Mouse (Mus musculus): ENCODE data around the gene Nr2c1. TPM values are rescaled to one million over a fixed set of nuclear protein-coding genes. Genes with fewer than 3 reads are reported as not detected.

Nr2c1 gene
- polyA plus RNA-seq, 1 experiment from 2014 or later: 2.6 TPM

DNA sequence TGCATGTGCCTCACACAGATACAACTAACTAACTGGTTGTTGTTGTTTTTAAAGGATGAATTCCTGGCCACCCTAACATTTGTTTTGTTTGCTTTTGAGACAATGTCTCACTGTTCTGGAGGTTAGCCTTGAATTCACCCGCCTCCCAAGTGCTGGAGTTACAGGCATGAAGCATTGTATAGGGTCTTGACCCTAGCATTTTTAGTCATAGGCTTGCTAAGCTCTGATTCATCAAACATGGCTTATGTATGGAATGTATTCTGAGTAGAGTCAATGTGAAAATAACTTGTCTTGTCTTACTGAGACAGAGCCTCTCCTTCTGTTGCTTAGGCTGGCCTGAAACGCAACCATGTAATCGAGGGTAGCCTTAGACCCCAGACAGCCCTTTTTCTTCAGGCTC, 29.9 kb upstream of the Nr2c1 start:
- peaks cover 12% of the 10 kb centered on the region; the same call in 1 of the 2 replicates for H3K36me3 ChIP-seq (replicated peaks)
- no peak overlapping the region for H3K4me3 ChIP-seq (replicated peaks)
- H3K9me3 ChIP-seq (replicated peaks): no peaks in the 10 kb centered on the region
- H3K4me2 ChIP-seq: no peak overlapping the region
- ATAC-seq (ENCODE audit: insufficient read depth): no peak
- H3K27ac ChIP-seq (replicated peaks): no peak overlapping the region
- peaks cover 25% of the 10 kb centered on the region for H3K4me1 ChIP-seq (replicated peaks)
- H3K27me3 ChIP-seq: no peaks in the 10 kb centered on the region
- 79% methylated on average over 3 of the region's 3 CpGs for WGBS (ENCODE audit: insufficient replicate concordance)
- no peak overlapping the region for H3K9ac ChIP-seq

DNA sequence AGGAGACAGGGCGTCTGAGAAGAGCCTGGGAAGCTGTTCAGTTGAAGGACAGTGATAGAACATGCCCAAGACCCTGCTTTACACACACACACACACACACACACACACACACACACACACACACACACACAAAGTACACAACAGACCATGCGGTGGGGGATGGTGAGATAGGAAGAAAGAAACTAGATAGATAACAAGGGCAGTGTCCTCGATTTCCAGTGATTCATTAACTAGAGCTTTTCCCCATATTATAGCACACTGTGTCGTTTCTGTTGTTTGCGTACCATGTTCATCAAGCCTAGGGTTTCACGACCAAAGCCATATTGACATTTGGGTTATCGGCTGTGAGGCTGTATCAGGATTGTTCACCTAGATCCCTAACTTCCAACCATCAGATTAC, 28.8 kb upstream of the Nr2c1 start:
- no peak overlapping the region for H3K4me3 ChIP-seq (replicated peaks)
- WGBS (ENCODE audit: insufficient replicate concordance): 63% methylated on average over 7 of the region's 7 CpGs
- H3K9ac ChIP-seq: no peak overlapping the region
- no peak overlapping the region for H3K4me2 ChIP-seq
- peak; percentile 20 for ATAC-seq (ENCODE audit: insufficient read depth)
- H3K4me1 ChIP-seq (replicated peaks): peaks cover 30% of the 10 kb centered on the region
- peaks cover 23% of the 10 kb centered on the region for H3K36me3 ChIP-seq (replicated peaks)
- H3K27me3 ChIP-seq: no peaks in the 10 kb centered on the region
- 0 out of 2 replicates have a peak overlapping the region, but pooled peaks have one; percentile 45 for H3K27ac ChIP-seq (replicated peaks)
- H3K9me3 ChIP-seq (replicated peaks): no peaks in the 10 kb centered on the region

DNA sequence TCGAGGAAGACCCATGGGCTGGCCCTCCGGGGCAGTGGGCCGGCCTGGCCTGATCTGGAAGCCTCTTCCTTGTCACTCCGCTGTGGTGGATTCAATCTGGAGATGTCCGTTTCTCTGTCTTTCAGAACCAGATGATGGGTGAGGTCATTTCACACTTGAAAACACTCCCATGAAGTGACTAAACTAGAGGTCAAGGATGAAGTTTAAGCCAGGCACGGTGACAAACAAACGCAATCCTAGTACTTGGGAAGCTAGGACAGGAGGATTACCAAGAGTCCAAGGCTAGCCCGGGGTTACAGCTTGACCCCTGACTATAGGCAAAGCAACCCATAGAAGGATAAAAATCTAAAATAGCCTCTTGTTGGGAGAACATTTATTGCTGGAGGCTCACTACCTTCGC, 27.1 kb upstream of the Nr2c1 start:
- H3K9me3 ChIP-seq (replicated peaks): no peaks in the 10 kb centered on the region
- peaks cover 24% of the 10 kb centered on the region for H3K4me1 ChIP-seq (replicated peaks)
- no peak overlapping the region for H3K9ac ChIP-seq
- no peak overlapping the region for H3K4me2 ChIP-seq
- H3K4me3 ChIP-seq (replicated peaks): no peak overlapping the region
- no peaks in the 10 kb centered on the region for H3K27me3 ChIP-seq
- WGBS (ENCODE audit: insufficient replicate concordance): 82% methylated on average over 9 of the region's 9 CpGs
- ATAC-seq (ENCODE audit: insufficient read depth): no peak
- H3K27ac ChIP-seq (replicated peaks): no peak overlapping the region
- H3K36me3 ChIP-seq (replicated peaks): peaks cover 40% of the 10 kb centered on the region

DNA sequence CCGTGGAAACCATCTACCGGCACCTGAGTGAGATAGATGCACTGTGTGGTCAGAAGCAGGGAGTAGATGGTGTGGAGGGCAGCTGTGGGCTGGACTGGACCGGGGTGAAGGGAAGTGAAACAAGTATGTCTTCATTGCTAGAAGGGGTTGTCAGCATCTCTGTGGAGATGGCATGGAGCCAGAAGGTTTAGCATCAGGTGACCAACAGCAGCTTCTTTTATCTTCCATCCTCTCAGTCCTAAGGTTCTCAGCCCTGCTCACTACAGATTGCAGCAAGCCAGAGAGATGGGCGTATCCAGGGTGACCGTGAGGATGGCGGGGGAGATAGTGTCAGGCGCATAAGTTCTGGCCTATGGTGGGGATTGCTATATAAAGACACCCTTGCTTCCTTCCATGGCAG, 25.2 kb upstream of the Nr2c1 start:
- no peaks in the 10 kb centered on the region for H3K27me3 ChIP-seq
- ATAC-seq (ENCODE audit: insufficient read depth): peak; percentile 86
- no peak overlapping the region for H3K4me3 ChIP-seq (replicated peaks)

DNA sequence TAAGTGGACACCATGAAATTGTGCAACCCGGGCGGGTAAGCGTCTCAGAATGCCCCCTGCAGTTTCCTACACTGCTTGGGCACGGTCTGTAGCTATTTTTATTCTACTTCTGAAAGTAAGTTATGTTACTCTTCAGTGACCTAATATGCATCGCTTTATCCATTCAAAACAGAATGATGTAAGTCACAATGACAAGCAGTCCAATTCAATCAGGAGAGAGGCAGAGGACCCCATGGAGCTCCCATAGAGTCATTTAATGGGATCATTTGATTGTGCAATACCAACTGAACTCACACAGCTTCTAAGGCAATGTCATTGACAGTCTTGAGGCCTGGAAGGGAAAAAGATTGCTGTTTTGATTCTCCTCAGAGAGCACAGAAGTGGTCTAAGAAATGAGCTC, 24.2 kb upstream of the Nr2c1 start:
- no peak overlapping the region for H3K9ac ChIP-seq
- H3K36me3 ChIP-seq (replicated peaks): peaks cover 55% of the 10 kb centered on the region
- no peaks in the 10 kb centered on the region for H3K27me3 ChIP-seq
- WGBS (ENCODE audit: insufficient replicate concordance): 83% methylated on average over 5 of the region's 5 CpGs
- H3K4me3 ChIP-seq (replicated peaks): no peak overlapping the region
- H3K9me3 ChIP-seq (replicated peaks): no peaks in the 10 kb centered on the region
- no peak for ATAC-seq (ENCODE audit: insufficient read depth)
- peaks cover 19% of the 10 kb centered on the region for H3K4me1 ChIP-seq (replicated peaks)
- no peak overlapping the region for H3K4me2 ChIP-seq
- H3K27ac ChIP-seq (replicated peaks): no peak overlapping the region

More for the DNA sequence above, 25.2 kb upstream of the Nr2c1 start:
- Histone ChIP-seq H3K4me2 (peak overlapping the region; percentile 1; the same call in 1 of the 2 replicates), H3K27ac (replicated peaks) (0 out of 2 replicates have a peak overlapping the region, but pooled peaks have one; percentile 22), H3K9me3 (replicated peaks) (no peaks in the 10 kb centered on the region), H3K9ac (no peak overlapping the region), H3K4me1 (replicated peaks) (peaks cover 19% of the 10 kb centered on the region), H3K36me3 (replicated peaks) (peaks cover 55% of the 10 kb centered on the region)
- 43% methylated on average over 7 of the region's 7 CpGs for WGBS (ENCODE audit: insufficient replicate concordance)

DNA sequence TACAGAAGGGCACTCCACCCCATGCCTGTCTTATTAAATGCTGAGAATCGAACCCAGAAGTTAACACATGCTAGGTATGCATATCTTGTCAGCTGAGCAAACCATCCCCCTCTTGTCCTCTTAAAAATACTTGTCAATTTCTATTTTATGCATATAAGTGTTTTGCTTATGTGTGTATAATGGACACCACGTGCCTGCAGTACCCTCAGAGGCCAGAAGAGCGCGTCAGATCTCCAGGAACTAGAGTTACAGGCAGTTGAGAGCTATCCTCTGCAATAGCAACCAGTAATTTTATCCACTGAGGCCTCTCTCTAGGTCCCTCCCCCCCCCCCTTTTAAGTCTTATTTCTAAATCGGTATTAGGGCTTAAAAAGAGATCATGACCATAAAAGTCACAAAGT, 23.4 kb upstream of the Nr2c1 start:
- H3K4me1 ChIP-seq (replicated peaks): peaks cover 19% of the 10 kb centered on the region
- no peaks in the 10 kb centered on the region for H3K9me3 ChIP-seq (replicated peaks)
- H3K27me3 ChIP-seq: no peaks in the 10 kb centered on the region
- no peak overlapping the region for H3K4me3 ChIP-seq (replicated peaks)
- peaks cover 55% of the 10 kb centered on the region for H3K36me3 ChIP-seq (replicated peaks)
- H3K27ac ChIP-seq (replicated peaks): no peak overlapping the region
- no peak for ATAC-seq (ENCODE audit: insufficient read depth)
- H3K4me2 ChIP-seq: no peak overlapping the region
- 72% methylated on average over 5 of the region's 5 CpGs for WGBS (ENCODE audit: insufficient replicate concordance)
- no peak overlapping the region for H3K9ac ChIP-seq

DNA sequence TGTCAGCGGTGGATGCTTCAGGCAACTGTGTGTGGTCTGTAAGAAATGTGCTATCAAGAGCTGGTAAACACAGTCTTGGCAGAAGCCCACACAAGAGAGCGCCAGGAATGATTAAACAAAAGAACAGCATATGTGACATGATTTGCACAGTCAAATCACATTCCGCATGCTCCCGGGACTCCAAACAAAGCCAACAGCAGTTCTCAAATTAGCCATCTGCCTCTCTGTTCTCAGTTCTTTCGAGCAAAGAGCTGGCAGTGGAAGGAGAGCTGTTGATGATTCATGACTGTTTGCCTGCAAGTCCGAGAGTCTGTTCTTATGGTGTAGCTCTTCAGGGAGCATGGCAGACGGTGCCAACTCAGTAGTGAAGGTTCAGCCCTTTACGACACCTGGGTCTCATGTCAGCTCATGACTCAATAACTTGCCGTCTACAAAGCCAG, 18.1 kb upstream of the Nr2c1 start:
- H3K4me3 ChIP-seq (replicated peaks): no peak overlapping the region
- no peaks in the 10 kb centered on the region for H3K4me1 ChIP-seq (replicated peaks)
- no peaks in the 10 kb centered on the region for H3K9me3 ChIP-seq (replicated peaks)
- 76% methylated on average over 9 of the region's 9 CpGs for WGBS (ENCODE audit: insufficient replicate concordance)
- H3K36me3 ChIP-seq (replicated peaks): peaks cover 30% of the 10 kb centered on the region
- H3K4me2 ChIP-seq: no peak overlapping the region
- no peak overlapping the region for H3K27ac ChIP-seq (replicated peaks)
- no peak for ATAC-seq (ENCODE audit: insufficient read depth)
- H3K9ac ChIP-seq: no peak overlapping the region
- H3K27me3 ChIP-seq: no peaks in the 10 kb centered on the region

DNA sequence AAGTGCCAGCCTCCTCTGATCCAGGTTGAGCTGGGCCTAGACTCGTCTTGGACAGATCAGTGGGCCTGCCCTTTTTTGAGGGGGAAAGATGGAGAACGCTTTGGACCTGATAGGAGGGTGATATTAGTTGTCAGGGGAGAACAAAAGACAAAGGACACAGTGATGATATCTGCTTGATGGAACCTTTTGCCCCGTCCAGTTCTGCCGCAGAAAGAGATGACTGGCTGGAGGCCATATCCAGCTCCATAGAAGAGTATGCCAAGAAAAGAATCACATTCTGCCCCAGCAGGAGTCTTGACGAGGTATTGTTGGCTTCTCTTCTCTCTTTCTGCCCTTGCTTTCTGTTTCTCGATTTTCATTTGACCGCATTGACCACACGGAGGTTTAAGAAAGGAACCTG, 14.7 kb upstream of the Nr2c1 start:
- Histone ChIP-seq H3K9me3 (replicated peaks) (no peaks in the 10 kb centered on the region), H3K4me1 (replicated peaks) (no peaks in the 10 kb centered on the region), H3K4me3 (replicated peaks) (no peak overlapping the region), H3K36me3 (replicated peaks) (peaks cover 14% of the 10 kb centered on the region), H3K9ac (no peak overlapping the region), H3K27me3 (no peaks in the 10 kb centered on the region), H3K4me2 (no peak overlapping the region), H3K27ac (replicated peaks) (no peak overlapping the region)
- no peak for ATAC-seq (ENCODE audit: insufficient read depth)
- WGBS (ENCODE audit: insufficient replicate concordance): 72% methylated on average over 8 of the region's 8 CpGs

DNA sequence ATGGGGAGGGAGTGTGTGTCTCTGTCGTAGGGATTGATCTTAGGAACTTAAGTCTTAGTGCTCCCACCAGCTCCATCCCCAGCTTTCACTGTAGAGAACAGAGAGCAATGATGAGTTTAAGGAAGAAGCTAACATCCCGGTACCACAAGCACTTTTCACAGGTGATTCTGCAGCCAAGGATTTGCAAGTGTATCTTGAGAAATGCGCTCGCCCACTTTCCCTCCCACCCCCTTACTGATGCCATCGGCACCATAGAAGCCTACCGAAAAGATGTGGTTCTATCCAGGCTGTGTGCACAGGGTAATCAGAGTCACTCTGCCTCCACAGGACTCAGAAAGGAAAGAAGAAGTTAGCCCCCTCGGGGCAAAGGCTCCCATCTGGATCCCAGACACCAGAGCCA, 14.1 kb upstream of the Nr2c1 start:
- H3K4me2 ChIP-seq: no peak overlapping the region
- ATAC-seq (ENCODE audit: insufficient read depth): no peak
- H3K4me3 ChIP-seq (replicated peaks): no peak overlapping the region
- WGBS (ENCODE audit: insufficient replicate concordance): 80% methylated on average over 7 of the region's 7 CpGs
- no peaks in the 10 kb centered on the region for H3K4me1 ChIP-seq (replicated peaks)
- H3K27ac ChIP-seq (replicated peaks): no peak overlapping the region
- H3K9me3 ChIP-seq (replicated peaks): no peaks in the 10 kb centered on the region
- H3K9ac ChIP-seq: no peak overlapping the region
- H3K36me3 ChIP-seq (replicated peaks): peaks cover 20% of the 10 kb centered on the region
- no peaks in the 10 kb centered on the region for H3K27me3 ChIP-seq

DNA sequence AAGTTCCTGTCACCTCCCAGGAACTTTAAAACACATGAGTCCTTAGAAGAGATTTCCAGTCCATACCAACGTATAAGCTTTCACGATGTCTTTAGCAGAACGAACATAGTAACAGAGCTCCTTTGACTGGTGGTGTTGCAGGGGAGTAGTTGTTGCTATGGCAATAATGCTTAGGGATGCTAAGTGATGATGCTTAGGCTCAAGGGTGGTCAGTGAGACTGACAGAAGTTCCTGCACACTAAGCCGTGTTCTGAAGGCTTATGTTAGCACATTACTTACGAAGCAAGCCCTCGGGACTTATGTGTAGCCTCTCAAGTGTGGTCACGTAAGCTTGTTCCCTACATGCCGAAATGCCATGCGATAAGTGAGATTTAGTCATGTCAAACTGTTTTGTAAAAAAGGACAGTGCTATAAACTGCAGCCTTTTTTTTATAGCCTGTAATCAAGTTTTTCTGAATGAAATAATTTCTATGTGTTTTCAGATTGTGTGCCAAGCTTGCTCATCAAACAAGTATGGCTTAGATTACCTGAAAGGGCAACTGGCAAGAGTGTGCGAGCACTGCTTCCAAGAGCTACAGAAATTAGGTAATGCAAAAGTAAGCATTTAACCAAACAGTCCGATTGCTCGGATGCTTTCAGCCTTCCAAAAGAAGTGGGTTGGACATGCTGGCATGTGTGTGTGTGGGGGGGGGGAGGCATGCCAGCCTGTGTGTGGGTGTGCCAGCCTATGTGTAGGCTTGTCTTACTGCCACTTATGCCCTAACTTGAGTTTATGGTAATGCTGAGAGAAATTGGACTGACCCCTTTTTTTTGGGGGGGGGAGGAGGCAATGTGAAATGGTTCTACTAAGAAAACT, 13.1 kb upstream of the Nr2c1 start:
- H3K4me2 ChIP-seq: no peak overlapping the region
- no peaks in the 10 kb centered on the region for H3K27me3 ChIP-seq
- 82% methylated on average over 12 of the region's 12 CpGs for WGBS (ENCODE audit: insufficient replicate concordance)
- H3K4me1 ChIP-seq (replicated peaks): no peaks in the 10 kb centered on the region
- H3K9me3 ChIP-seq (replicated peaks): no peaks in the 10 kb centered on the region
- no peak overlapping the region for H3K27ac ChIP-seq (replicated peaks)
- peaks cover 30% of the 10 kb centered on the region for H3K36me3 ChIP-seq (replicated peaks)
- H3K9ac ChIP-seq: no peak overlapping the region
- ATAC-seq (ENCODE audit: insufficient read depth): no peak
- no peak overlapping the region for H3K4me3 ChIP-seq (replicated peaks)

DNA sequence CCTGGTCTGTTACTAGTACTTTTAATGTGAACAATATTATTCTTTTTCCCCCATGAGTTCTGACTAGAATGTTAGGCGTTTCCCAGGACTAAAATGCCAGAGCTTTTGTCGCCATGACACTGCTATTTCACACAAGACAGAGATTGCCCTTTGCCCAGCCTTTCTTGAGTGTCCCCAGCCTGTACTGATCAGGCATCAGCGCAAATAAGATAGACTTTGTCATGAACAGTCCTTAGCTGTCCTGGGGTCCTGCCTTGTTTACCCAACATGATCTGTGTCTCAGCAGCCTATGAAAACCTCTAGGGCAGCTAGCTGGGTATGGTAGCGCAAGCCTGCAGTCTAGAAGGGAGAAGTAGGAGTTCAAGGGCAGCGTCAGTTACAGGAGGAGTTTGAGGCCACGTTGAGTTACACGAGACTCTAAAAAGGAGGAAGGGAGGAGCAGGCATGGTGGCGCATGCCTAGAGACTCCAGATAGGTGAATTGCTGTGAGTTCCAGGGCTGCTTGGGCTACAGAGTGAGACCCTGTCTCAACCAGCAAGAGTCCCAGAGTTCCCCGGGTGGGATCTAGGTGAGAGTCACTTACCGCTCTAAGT, 8.8 kb upstream of the Nr2c1 start:
- WGBS (ENCODE audit: insufficient replicate concordance): 71% methylated on average over 10 of the region's 10 CpGs
- no peak overlapping the region for H3K4me2 ChIP-seq
- H3K4me3 ChIP-seq (replicated peaks): no peak overlapping the region
- peaks cover 43% of the 10 kb centered on the region for H3K36me3 ChIP-seq (replicated peaks)
- H3K9ac ChIP-seq: no peak overlapping the region
- H3K27ac ChIP-seq (replicated peaks): no peak overlapping the region
- no peaks in the 10 kb centered on the region for H3K27me3 ChIP-seq
- no peaks in the 10 kb centered on the region for H3K4me1 ChIP-seq (replicated peaks)
- no peak for ATAC-seq (ENCODE audit: insufficient read depth)
- no peaks in the 10 kb centered on the region for H3K9me3 ChIP-seq (replicated peaks)
